Mouse (Mus musculus) stomach, postnatal 0 days (tissue): ENCODE measurements around the gene Rarres2.

Experiments used
- CTCF ChIP-seq: IDR thresholded peaks from 2 replicates; pipeline ENCODE4 v1.5.1; 2016; ENCODE audit warnings: antibody characterized with exemption, low read depth, mild to moderate bottlenecking, moderate library complexity
- EP300 ChIP-seq: optimal IDR thresholded peaks from 2 replicates; pipeline ENCODE3; 2016; ENCODE audit warnings: antibody characterized with exemption

GRCm38 (mm10) chr6:48613464-48613863 is 40.9 kb upstream of the Rarres2 start:
- no peak for TF ChIP-seq CTCF
- TF ChIP-seq EP300, result no peak
